Mouse (Mus musculus): Measurements from ENCODE around the gene Pakap.

Gene Pakap

DNA sequence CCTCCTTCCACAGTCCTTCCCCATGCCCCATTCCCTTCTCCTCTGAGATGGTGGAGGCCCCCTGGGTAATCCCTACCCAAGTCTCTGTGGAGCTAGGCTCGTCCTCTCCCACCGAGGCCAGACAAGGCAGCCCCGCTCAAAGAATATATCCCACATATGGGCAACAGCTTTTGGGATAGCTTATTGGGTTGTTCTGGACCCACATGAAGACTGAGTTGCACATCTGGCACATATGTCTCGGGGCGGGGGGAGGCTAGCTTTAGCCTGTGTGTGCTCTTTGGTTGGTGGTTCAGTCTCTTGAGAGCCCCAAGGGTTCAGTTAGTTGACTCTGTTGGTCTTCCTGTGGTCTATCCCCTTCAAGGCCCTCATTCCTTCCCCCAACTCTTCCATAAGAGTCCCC, 58.9 kb downstream of the Pakap start:
- no peak for DNase-seq

DNA sequence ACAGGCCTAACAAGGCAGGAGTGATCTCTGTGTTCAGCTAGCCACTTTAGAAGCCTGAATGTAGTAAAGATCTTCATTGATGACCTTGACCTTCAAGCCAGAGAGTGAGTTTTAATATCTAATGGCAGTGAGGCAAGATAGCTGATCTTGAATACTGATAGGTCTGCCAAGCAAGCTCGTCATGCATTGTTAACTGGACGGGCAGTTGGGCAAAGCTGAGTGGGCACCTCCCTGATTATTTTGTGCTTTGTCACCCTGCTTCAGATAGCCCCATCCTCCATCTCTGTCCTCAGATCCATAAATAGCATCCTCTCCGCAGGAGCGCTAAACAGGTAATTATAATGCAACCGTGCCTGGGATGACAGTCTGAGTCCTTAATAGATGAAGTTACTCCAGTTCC, 64.4 kb downstream of the Pakap start:
- no peak for DNase-seq

DNA sequence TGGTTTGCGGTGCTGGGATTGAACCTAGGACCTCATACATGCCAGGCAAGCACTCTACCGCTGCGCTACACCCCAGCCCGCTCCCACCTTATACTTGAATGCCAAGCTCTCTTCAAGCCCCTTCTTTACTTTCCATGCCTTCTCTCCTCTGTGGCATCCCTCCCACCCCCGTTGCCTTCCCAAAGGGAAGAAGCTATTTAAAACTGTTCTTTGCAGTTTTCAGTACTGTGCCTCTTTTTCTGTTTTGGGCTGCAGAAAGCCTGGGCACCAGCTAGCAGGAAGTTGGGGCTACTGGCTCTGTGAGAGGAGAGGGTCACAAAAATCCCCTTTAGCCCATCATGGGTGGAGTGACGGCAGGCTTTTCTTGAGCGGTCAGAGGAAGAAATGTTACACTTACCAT, 65.1 kb downstream of the Pakap start:
- no peak for DNase-seq

DNA sequence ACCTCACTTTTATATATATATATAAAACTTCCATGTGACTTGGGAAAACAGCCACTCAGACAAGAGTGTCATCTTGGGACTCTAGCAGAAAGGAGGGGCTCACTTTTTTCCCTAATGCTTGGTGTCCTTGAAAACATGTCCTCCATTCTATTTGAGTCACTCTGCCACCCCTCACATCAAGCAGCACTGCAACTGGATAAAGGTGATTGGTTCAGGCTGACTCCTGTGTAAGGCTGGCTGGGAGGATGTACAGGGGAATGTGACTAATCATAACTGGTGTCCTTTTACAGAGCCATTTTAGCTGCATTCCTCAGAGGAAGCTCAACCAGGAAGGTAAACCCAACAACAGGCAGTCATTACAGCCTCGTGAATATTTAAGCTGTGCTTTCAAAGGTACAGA, 67.0 kb downstream of the Pakap start:
- DNase-seq: no peak

DNA sequence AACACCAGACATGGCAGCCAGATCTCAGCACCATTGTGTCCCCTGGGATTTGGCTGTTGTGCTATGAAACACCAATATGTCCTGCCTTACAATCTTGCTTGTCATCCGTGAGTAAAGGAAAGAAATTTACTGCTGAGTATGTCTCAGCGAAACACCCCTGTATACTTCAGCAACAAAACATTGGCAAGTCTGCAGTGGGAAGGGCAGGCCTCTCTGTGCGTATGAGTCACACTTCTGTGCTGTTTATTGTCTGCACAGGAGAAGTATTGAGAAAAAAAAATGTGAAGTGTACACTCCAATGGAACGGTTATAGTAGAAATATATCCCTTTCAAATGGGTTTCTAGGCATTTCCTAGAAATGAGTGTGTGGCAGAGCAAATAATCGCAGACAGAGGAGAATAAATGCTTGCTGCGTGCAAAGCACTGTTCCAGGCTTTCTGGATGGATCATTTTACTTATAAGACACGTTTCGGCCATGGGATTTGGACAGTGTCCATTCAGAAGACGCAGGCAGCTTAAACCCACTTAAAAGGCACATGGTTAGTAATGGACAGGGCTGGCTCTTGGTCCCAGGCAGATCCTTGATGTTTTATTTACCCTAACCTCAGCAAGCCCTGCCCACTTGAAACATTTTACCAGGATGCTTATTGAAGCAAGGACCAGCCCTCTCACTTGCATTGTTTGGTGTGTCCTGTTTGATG, 69.0 kb downstream of the Pakap start:
- no peak for DNase-seq

DNA sequence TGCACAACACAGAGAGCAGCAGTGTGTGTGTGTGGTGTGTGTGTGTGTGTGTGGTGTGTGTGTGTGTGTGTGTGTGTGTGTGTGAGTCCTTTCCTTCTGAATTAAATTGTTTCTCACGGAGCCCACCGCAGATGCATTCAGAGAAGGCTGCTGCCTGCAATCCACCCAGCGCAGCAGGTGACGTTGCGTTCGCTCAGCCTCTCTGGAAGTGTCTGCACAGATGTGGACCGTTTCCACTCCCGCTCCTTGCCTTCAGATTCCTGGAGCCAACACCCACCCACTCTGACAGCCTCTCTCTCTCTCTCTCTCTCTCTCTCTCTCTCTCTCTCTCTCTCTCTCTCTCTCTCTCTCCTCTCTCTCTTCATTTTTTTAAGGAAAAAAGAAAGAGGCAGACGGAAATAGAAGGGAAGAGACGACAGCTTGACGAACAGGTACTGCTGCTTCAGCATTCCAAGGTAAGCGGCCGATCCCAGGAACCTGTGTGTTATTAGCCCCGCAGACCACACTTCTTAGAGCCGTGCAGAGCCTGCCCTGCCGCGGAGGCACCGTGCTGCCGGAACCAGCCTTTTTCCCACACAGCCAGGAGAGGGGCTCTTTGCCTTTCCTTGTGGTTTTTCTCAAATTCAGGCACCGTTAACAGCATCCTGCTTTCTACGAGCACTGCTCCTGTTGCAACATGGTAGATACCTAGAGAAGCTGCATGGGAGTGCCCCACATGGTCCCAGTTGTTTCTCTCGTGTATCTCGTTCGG, 69.8 kb downstream of the Pakap start:
- no peak for DNase-seq

DNA sequence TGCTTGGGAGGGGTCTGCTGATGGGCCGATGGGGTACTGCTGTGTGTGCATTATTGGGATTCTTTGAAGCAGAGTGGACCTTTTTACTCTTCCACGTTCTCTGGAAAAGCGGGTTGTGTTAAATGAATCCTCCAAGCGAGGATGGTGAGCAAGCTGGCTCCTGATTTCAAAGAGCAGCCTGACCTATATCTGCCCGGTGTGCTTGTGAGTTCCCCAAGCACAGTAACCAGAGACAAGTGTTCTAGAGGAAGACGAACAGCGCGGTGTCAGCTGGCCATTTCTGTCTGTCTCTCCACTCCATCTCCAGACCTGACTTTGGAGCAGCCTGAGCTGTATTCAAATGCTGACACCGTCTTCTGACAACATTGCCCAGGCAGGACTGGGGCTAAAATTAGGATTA, 71.0 kb downstream of the Pakap start:
- no peak for DNase-seq

DNA sequence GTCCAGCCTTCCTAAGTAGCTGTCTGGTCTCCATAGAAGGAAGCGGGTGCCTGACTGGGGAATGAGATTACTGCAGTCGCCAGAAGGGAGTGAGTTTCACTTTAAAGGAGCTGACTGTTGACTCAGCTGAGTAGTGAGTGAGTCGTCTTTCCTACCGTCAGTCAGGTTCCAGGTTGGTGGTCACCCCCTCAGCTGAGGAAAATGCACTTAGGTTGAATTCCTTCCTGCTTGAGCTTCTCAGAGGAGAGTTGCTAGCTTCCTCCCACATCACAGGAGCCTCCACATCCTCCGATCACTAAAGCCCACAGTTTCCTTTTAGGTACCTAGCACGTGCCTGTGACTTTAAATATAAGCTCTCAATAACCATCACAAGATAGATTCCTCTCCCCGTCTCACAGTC, 72.2 kb downstream of the Pakap start:
- DNase-seq: no peak

DNA sequence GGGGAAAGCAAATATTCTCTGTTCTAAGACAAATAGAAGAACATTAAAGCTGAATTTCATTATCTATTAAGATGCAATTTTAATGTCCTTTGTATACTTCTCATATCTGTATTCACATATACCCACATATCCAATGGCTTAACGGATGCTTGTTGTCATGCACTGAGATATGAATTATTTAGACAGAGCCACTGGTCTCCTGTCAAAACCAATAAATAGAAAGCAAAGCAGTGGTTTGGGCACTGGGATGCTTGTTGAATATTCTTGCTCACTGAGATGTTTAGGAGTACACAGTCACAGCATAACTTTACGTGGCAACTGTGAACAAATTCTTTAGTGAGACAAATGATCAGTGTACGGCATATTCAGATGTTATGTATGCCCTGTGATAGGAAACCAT, 73.0 kb downstream of the Pakap start:
- DNase-seq: no peak

DNA sequence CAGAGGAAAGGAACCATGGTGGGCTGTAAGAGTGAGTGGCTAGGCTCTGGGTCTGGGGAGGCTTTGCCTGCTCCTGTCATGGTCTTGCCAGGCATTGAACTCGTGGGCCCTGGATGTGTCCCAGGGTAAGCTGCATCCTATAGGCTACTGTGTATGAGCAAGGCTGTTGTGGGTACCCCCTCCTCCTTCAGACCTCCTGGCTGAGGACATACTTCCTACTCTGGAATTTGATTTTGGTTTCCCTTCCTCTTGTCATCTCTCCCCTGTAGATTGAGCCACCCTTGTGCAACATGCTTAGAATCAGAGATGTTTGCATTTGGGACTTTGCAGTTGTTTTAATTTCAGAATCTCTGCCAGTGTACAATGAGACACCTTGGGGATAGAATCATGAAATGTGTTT, 83.0 kb downstream of the Pakap start:
- no peak for DNase-seq

DNA sequence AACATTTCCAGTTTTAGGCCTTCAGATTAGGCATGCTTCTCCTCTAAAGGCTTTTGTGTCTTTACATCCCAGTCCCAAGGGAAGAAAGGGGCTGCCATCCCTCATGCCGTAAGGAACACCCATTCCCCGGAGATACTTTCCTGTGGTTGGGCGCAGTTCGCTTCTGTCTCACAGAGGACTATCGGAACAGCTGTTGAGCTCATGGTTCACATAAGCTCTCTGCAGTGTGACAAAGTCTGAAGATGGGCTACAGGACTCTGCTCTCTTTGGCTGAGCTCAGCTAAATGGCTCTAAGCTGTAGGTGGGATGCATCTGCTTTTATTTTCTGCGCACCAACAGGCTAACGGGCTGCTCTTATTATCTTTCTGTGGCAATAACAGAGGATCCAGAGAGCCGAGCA, 83.6 kb downstream of the Pakap start:
- no peak for DNase-seq

DNA sequence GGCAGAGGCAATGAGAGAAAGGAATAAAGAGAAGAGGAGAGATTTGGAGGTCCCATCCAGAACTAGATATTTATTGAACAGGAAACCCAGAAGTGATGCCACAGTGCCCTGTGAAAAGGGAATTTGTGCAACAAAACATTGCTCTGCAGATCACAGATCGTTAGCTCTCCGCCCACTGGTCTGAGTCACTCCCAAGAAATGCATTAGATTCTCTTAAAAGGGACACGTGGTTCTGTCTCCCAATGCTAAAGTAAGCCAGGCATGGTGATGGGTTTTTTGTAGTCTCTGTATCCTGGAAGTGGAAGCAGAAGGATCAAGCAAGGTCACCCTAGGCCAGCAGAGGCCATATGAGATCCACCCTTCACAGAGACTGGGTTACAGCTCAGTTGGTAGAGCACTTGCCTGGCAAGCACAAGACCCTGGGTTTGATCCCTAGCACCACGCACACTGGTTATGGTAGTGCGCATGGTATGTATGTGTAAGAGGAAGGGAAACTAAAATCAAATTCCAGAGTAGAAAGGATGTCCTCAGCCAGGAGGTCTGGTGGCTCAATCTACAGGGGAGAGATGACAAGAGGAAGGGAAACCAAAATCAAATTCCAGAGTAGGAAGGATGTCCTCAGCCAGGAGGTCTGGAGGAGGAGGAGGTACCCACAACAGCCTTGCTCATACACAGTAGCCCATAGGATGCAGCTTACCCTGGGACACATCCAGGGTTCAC, 84.4 kb downstream of the Pakap start:
- no peak for DNase-seq

DNA sequence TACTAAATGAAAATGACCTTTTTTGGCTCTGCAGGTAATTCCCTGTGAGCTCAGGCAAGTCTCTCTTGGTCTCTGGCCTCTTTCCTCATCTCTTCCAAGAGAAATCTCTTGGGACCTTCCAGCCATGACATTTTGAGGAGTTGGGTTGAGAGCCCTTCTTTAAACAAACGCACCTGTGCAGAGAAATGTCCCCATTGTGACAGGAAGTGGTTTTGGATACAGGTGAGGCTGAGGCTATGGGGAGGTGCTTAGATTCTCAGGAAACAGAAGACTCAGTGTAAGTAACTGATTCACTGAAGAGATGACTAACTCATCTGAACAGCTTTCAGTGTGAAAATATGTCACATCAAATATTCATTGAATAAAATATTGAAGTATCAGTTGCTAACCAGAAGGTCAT, 88.0 kb downstream of the Pakap start:
- DNase-seq: no peak

DNA sequence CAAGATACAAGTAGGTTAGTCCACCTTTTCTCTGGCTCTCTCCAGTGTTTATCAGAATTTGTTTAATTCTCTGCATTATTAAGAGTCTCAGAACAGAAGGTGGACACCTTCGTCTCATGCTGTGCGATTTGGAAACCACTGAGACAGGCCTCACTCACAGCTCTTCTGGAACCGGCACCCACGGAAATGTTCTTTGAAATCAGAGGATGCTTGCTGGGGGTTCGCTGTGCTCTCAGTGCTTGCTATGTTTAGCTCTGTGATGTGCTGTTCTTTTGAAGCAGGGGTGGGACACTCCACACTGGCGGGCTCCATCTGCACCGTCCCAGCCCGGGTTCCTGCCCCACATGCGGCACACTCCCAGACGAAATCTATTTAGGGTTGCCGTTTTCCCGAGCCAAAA, 88.4 kb downstream of the Pakap start:
- DNase-seq: no peak

DNA sequence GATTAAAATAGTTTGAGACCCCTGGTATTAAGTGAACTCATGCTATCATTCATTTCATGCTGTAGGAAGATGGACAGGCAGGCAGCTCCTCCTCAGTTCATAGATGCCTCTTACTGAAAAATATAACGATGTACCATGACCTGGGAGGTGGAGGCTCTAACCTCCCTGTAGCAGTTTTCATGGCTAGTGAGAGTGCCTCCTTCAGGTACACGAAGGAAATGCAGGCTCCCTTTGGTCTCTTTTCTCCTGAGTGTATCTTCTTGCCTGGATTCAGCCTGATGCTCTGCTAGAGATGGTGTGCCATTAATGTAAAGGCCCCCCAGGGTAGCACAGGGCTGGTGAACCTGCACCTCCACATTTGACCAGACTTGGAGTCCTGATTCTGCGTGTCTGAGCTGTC, 88.9 kb downstream of the Pakap start:
- no peak for DNase-seq

DNA sequence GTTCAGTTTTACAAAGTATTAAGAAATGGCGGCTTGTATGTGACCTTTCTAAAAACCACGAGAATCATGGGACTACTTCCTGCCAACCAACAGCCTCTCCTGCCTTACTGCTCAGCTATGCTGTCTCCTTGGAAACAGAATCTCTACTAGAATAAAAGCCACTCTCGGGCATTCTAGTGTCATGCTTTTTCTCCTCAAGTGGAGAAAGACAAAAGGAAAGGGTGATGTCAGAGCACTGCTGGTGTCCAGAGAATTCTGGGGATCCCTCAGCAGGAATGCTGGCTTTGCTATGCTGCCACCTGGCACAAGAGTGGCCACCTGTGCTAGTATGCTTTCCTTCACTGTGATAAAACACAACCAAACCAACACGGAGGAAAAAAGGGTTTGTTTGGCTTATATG, 92.5 kb downstream of the Pakap start:
- no peak for DNase-seq

DNA sequence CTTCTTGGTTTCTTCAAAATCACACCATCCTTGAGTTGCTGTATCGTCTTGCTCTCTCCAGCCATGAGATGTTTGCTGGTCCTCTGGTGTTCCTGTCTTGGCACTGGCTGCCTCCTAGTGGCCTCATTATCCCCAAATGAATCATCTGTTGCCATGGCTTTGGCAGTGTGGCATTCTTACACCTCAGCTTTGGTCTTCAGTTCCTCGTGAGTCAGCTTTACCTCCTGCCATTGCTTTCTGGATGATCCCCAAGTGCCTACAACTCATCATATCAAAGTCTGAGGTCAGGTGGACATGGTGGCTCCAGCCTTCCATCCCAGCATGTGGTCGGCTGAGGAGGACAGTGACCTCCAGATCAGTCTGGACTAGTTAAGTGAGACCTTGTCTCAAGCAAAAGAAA, 98.1 kb downstream of the Pakap start:
- DNase-seq: no peak

DNA sequence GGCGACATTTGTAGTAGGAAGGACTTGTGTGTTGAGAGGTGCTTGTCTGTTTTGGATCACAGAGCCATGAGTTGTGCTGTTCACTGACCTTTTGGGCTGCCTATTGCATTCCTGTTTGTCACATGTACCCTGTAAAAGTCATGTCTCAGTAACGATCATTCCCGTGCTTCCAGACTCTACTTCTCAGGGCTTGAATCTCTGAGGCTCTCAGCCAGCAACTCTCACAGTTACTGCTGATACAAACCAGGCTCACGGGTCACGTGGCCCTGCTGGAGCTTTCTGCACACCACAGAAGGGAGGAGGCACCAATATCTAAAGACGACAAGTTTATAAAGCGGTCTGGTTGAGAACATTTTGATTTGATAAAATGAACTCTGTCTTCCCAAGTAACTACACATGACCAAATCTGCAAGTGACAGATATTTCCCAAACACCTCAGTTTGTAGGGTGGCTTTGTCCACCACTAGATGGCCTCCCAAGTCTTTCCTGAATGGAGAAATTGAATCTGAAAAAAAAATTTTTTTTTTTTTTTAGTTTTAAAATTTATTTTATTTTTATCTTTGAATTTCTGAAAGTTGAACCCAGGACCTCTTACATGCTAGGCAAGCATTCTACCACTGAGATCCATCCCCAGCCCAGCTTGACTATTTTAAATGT, 103.0 kb downstream of the Pakap start:
- DNase-seq: no peak

DNA sequence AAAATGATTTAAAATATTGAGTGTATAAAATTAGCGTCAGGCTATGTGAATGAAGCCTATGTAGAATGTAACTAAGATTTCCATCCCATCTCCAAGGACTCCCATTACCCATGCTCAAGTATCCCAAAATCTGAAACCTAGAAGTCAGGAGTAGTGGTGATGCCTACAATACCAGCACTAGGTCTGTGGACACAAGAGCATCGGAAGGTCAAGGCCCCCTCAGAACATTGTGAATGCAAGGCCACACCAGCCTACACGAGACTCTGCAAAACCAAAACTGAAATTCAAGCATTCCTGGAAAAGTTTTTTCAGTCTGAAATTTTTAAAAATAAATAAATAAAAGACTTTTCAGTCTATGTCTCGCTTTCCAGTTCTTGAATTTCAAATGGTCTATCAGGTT, 104.6 kb downstream of the Pakap start:
- no peak for DNase-seq

DNA sequence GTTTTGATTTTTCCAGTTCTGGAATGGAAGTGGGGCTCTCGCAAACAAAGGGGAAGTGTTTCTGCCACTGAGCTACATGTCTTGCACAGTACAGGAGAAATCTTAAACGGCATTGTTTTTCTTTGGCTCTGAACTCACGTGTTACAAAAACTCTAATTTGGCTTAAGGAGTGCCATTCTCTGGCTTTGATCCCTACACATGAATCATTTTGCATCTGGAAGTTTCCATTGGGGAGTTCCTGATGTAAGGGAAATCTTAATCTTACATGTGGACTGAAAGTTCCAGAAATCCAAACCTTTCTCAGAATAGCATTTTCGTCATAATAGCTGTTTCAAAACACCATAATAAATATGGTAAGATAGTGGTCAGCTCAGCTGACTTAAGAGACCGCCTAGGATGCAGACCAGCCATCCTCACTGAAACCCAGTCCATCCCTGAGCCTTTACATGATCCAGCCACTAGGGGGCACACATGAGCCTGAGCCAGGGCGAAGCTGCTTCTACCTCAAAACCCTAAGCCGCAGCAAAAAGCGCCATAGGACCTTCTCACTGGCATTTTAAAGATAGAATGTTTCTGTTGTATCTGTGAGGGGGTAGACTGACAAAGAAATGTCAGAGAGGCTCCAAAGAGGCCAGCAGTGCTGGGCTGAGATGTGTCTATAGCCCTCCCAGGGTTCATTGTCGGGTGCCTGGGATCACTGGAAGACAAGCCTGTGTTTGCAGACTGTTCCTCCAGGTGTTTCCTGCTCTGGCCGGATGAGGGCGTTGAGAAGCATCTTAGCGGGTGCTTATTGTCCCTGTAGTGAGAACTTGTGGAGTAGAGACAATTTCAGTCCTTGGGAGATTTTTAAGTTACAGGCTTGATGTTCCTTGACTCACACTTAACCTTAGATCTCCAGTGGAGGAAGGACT, 105.3 kb downstream of the Pakap start:
- DNase-seq: peak; percentile 82 to 87

DNA sequence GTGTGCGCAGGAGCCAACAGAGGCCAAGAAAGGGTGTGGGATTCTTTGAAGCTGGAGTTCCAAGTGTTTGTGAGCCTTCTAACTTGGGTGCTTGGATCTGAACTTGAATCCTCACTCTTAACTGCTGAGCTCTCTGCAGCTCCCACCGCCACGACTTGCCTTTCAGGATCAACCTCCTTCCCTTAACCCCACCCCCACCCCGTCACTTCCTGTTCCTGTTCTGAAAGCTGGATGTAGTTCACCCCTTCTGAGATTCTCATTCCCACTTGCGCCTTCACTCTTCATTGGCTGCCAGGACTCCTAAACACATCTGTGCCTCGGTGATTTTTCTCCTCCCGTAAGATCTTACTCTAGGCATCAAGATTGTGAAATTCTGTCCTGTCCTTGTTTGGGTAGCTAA, 106.4 kb downstream of the Pakap start:
- DNase-seq: no peak

DNA sequence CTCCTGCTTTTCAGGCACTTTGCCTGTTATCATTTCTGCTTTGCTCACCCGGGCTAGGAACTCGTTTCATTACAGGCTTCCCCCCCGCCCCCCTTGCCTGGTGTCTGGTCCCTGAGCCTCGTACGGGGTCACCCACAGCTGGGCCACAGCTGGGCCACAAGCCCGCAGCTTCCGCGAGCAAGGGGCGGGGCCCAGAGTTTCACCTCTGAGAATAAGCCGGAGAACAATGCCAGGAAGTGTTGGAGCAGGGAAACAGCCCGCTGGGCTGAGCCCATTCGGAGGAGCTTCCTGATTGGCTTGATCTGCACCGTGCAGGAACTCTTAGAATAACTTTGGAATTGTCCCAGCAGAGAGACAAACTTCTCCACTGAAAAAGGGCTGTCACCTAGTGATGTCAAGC, 107.4 kb downstream of the Pakap start:
- DNase-seq: peak; percentile 87 to 92

DNA sequence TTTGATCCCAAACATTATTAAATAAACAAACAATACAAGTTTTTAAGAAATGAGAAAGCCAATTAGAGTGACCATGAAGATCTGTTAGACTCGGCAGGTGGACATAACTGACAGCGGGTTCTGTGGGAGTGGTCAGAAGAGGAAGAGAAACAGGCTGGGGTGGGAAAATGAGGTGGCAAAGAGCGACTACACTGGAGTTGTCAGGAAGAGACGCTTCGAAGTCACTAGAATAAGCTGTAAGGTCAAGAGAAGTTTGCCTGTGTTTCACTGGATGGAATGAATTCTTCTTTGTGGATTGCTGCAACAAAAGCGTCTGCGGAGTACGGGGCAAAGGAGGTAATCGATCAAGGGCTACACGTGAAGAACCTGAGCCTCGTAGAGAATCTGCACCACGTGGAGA, 109.9 kb downstream of the Pakap start:
- DNase-seq: no peak

All from lung, adult 18-20 months (tissue).